Comparison of ENCODE assay signal across 9 mouse cellular contexts in genomic region chr1:130979455-130979854, GRCm38 (mm10). TPM values are rescaled to one million over a fixed set of nuclear protein-coding genes. Genes with fewer than 3 reads are reported as not detected.
DNase-seq lines count a peak whose midpoint lies in the region; ATAC-seq and TF ChIP-seq lines count a peak whose summit lies in the region.
"Had no signal": no experiment of that assay in that cellular context is flagged by ENCODE, and none has a peak within 500 bp of the region (broad histone marks: within the 10 kb centered on the region; RNA-seq: fewer than 3 reads in every experiment).

No protein-coding gene starts in this region.

- peak; percentile 90 for TF ChIP-seq CTCF in kidney, postnatal 0 days (IDR thresholded peaks at IDR 0.05; ENCODE audit: low read depth)

- peak; percentile 76 for DNase-seq in heart, embryonic 10.5 days (ENCODE audit: low spot score)
- DNase-seq in heart, adult 11 months: no peak
- DNase-seq in 416B (ENCODE audit: low read depth) (peak; percentile 70), NIH3T3 (ENCODE audit: low read depth) (peak; percentile 71)
- DNase-seq in cerebellum, postnatal 25 days: peak; percentile 55 to 73
- peak; percentile 68 for DNase-seq in kidney, postnatal 0 days (ENCODE audit: low spot score)
- peak; percentile 66 for DNase-seq in thymus, postnatal 14 days

- no peak overlapping the region for H3K4me2 ChIP-seq in kidney, postnatal 0 days (ENCODE audit: low read length)
- H3K4me2 ChIP-seq: limb, embryonic 12.5 days had no signal

- no peak overlapping the region for H3K27ac ChIP-seq in heart, embryonic 10.5 days
- H3K27ac ChIP-seq in kidney, postnatal 0 days: no peak overlapping the region
- H3K27ac ChIP-seq: limb, embryonic 12.5 days had no signal

- no peaks in the 10 kb centered on the region for H3K4me1 ChIP-seq in heart, embryonic 10.5 days
- no peaks in the 10 kb centered on the region for H3K4me1 ChIP-seq in kidney, postnatal 0 days (replicated peaks; ENCODE audit: insufficient read depth, low read length)
- H3K4me1 ChIP-seq: limb, embryonic 12.5 days had no signal

- H3K9me3 ChIP-seq in heart, embryonic 10.5 days: no peaks in the 10 kb centered on the region
- H3K9me3 ChIP-seq in kidney, postnatal 0 days (replicated peaks; ENCODE audit: low read length): no peaks in the 10 kb centered on the region
- H3K9me3 ChIP-seq: limb, embryonic 12.5 days had no signal

- H3K27me3 ChIP-seq in heart, embryonic 10.5 days (ENCODE audit: insufficient read depth, poor library complexity, severe bottlenecking): no peaks in the 10 kb centered on the region
- H3K27me3 ChIP-seq in kidney, postnatal 0 days (ENCODE audit: insufficient read depth, low read length): no peaks in the 10 kb centered on the region
- H3K27me3 ChIP-seq: limb, embryonic 12.5 days had no signal

- H3K4me3 ChIP-seq in heart, embryonic 10.5 days: no peak overlapping the region
- no peak overlapping the region for H3K4me3 ChIP-seq in kidney, postnatal 0 days (replicated peaks; ENCODE audit: low read depth, low read length)
- H3K4me3 ChIP-seq: limb, embryonic 12.5 days had no signal

- ATAC-seq in kidney, postnatal 0 days (replicated peaks; ENCODE audit: low FRiP score, low read depth): no peak
- ATAC-seq in megakaryocyte, adult 5-6 weeks (ENCODE audit: poor library complexity, severe bottlenecking): peak; percentile 73

- no peaks in the 10 kb centered on the region for H3K36me3 ChIP-seq in heart, embryonic 10.5 days
- H3K36me3 ChIP-seq in kidney, postnatal 0 days (ENCODE audit: insufficient read depth, low read length): no peaks in the 10 kb centered on the region
- H3K36me3 ChIP-seq: limb, embryonic 12.5 days had no signal

- no peak overlapping the region for H3K9ac ChIP-seq in kidney, postnatal 0 days (ENCODE audit: low read depth, low read length)
- H3K9ac ChIP-seq: limb, embryonic 12.5 days had no signal

- 50% methylated on average over 1 of the region's 1 CpGs for WGBS in heart, embryonic 10.5 days
- WGBS in kidney, postnatal 0 days: 50% methylated on average over 1 of the region's 1 CpGs

RNA-seq across cellular contexts. Expression of gene Il19, which starts 39.5 kb away (rescaled TPM):
- polyA plus RNA-seq in heart, embryonic 10.5 days (2016; fragmentation: Nextera tagmentation; extraction: Ambion mirVana): 0.13 and 0.22 TPM in 2 replicates
- 0.18 TPM in 1 of 2 replicates, not detected in the other for polyA plus RNA-seq in kidney, postnatal 0 days (2015; fragmentation: Nextera tagmentation; extraction: Ambion mirVana)
- not detected in 2 replicates for total RNA-seq in megakaryocyte, adult 5-6 weeks (2015)
- total RNA-seq in megakaryocyte, adult 5-6 weeks (2017): not detected in 2 replicates
- polyA plus RNA-seq: limb, embryonic 12.5 days had no signal

RNA-seq across cellular contexts. Expression of gene Il10, which starts 40.2 kb away (rescaled TPM):
- not detected in 2 replicates for polyA plus RNA-seq in heart, embryonic 10.5 days (2016; fragmentation: Nextera tagmentation; extraction: Ambion mirVana)
- polyA plus RNA-seq in kidney, postnatal 0 days (2015; fragmentation: Nextera tagmentation; extraction: Ambion mirVana): 0.14 TPM in 1 of 2 replicates, not detected in the other
- total RNA-seq in megakaryocyte, adult 5-6 weeks (2015): not detected in 2 replicates
- 0.49 TPM in 1 of 2 replicates, not detected in the other for total RNA-seq in megakaryocyte, adult 5-6 weeks (2017)
